Mouse (Mus musculus) lung, postnatal 0 days (tissue): ENCODE results near the gene Lce1l. TPM values are rescaled to one million over a fixed set of nuclear protein-coding genes. Genes with fewer than 3 reads are reported as not detected.

ENCODE experiments used
- ATAC-seq: fragments of 200-750 bp; cut with Nextera tagmentation; 2 replicates; pipeline ENCODE4 v1.8.0; 2017; ENCODE audit warnings: moderate library complexity
- DNase-seq: peaks from one replicate; pipeline ENCODE4 v3.0.0-alpha.2; 2016; ENCODE audit warnings: low spot score
- H3K27ac ChIP-seq: fragments of 300-500 bp; sonication (generic); 2 replicates; pipeline ENCODE4 v1.5.1; 2014; ENCODE audit warnings: antibody characterized with exemption, mild to moderate bottlenecking, low read length, mixed read lengths
- H3K27me3 ChIP-seq: fragments of 300-500 bp; sonication (generic); replicated peaks from 2 replicates; pipeline ENCODE4 v1.6.1; 2014; ENCODE audit warnings: low read length, mixed read lengths; ENCODE audit not compliant: insufficient read depth
- H3K36me3 ChIP-seq: fragments of 300-500 bp; sonication (generic); 2 replicates; pipeline ENCODE4 v1.6.1; 2014; ENCODE audit warnings: low read length, mixed read lengths; ENCODE audit not compliant: insufficient read depth
- H3K4me1 ChIP-seq: fragments of 300-500 bp; sonication (generic); 2 replicates; pipeline ENCODE4 v1.6.1; 2014; ENCODE audit warnings: antibody characterized with exemption, low read depth, low read length, mixed read lengths; ENCODE audit not compliant: insufficient read depth
- H3K4me2 ChIP-seq: fragments of 300-500 bp; sonication (generic); replicated peaks from 2 replicates; pipeline ENCODE4 v1.6.1; 2014; ENCODE audit warnings: low read depth, mild to moderate bottlenecking, low read length, moderate library complexity, mixed read lengths
- H3K4me3 ChIP-seq: fragments of 300-500 bp; sonication (generic); 2 replicates; pipeline ENCODE4 v1.5.1; 2014; ENCODE audit warnings: low read depth, low read length
- H3K9ac ChIP-seq: fragments of 300-500 bp; sonication (generic); replicated peaks from 2 replicates; pipeline ENCODE4 v1.6.1; 2014; ENCODE audit warnings: low read depth, mild to moderate bottlenecking
- H3K9me3 ChIP-seq: fragments of 300-500 bp; sonication (generic); 2 replicates; pipeline ENCODE4 v1.6.1; 2016; ENCODE audit warnings: low read length, mixed read lengths
- CTCF ChIP-seq: IDR thresholded peaks from 2 replicates; pipeline ENCODE4 v1.5.1; 2016; ENCODE audit warnings: antibody characterized with exemption, mild to moderate bottlenecking
- EP300 ChIP-seq: IDR thresholded peaks from 2 replicates; pipeline ENCODE4 v1.6.1; 2016; ENCODE audit warnings: antibody characterized with exemption, mild to moderate bottlenecking, control low read depth
- WGBS: fragments of 180-500 bp; shearing (Covaris S2); extraction: QIAGEN DNeasy Blood & Tissue Kit; methylation state at CpG from one replicate; pipeline ENCODE4 v1.1.7; 2014; 5-methylcytosine and 5-hydroxymethylcytosine counted together
- polyA plus RNA-seq: library from polyadenylated mRNA; unstranded; fragments of >200 nt; fragmentation: Nextera tagmentation; extraction: Ambion mirVana; gene quantifications from 2 replicates; pipeline ENCODE4 v1.2.1, GENCODE M21; 2015

The Lce1l gene
- polyA plus RNA-seq, 1 experiment from 2014 or later: not detected

DNA sequence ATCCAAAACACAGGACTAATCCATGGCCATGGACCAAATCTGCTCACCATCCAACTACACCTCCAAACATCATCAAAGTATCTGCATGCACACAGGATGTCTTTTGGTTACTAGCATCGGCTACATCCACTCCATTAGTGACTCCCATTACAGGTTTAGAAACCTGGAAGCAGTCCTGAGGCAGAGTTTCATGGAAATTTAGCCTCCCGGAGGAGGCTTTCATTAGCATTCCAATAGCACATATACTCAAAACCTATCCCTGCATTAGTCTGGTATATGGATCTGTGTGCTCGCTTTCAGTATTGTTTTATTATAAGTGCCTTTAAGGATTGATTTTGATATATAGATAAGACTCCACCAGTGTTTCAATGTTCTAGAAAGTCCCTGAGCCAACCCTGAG, 35.5 kb downstream of the Lce1l start:
- H3K4me2 ChIP-seq: no peak overlapping the region
- no peaks in the 10 kb centered on the region for H3K9me3 ChIP-seq
- ATAC-seq (no peak), DNase-seq (no peak)
- no peak overlapping the region for H3K4me3 ChIP-seq
- H3K27me3 ChIP-seq: no peaks in the 10 kb centered on the region
- WGBS: 84% methylated on average over 3 of the region's 3 CpGs
- H3K27ac ChIP-seq: no peak overlapping the region
- TF ChIP-seq CTCF: no peak
- no peak for TF ChIP-seq EP300
- no peak overlapping the region for H3K9ac ChIP-seq
- no peaks in the 10 kb centered on the region for H3K4me1 ChIP-seq
- H3K36me3 ChIP-seq: no peaks in the 10 kb centered on the region

GRCm38 (mm10) chr3:92807791-92808190, 43.3 kb downstream of the Lce1l start, which contains the start of gene Lce1k:
TSS of gene Lce1k (minus strand) at chr3:92807891.
- Histone ChIP-seq H3K4me3 (no peak within 1 kb of the TSS), H3K4me2 (no peak within 1 kb of the TSS), H3K36me3 (no peaks in the 10 kb centered on the region), H3K9ac (no peak within 1 kb of the TSS), H3K27me3 (no peaks in the 10 kb centered on the region), H3K4me1 (no peaks in the 10 kb centered on the region), H3K27ac (no peak within 1 kb of the TSS), H3K9me3 (no peaks in the 10 kb centered on the region)
- TF ChIP-seq EP300 (no peak), CTCF (no peak)
- ATAC-seq (no peak), DNase-seq (no peak)

Other genes starting within 250 kb of the Lce1l start
- gene 2210017I01Rik, start 243.8 kb downstream of the Lce1l start, polyA plus RNA-seq: not detected in 2 replicates
- gene Lce6a, start 229.6 kb downstream of the Lce1l start, polyA plus RNA-seq: not detected in 2 replicates
- 0.27 TPM in 1 of 2 replicates, not detected in the other for gene Lce1a1, start 203.0 kb downstream of the Lce1l start, polyA plus RNA-seq
- gene Lce1b, start 194.4 kb downstream of the Lce1l start, polyA plus RNA-seq: not detected in 2 replicates
- gene Lce1a2, start 181.0 kb downstream of the Lce1l start, polyA plus RNA-seq: not detected in 2 replicates
- not detected in 2 replicates for gene Lce1c, start 172.0 kb downstream of the Lce1l start, polyA plus RNA-seq
- not detected in 2 replicates for gene Lce1d, start 164.1 kb downstream of the Lce1l start, polyA plus RNA-seq
- not detected in 2 replicates for gene Lce1e, start 142.2 kb downstream of the Lce1l start, polyA plus RNA-seq
- gene Lce1f, start 130.9 kb downstream of the Lce1l start, polyA plus RNA-seq: not detected in 2 replicates
- gene Gm38119, start 112.2 kb downstream of the Lce1l start, polyA plus RNA-seq: not detected in 2 replicates
- not detected in 2 replicates for gene Lce1g, start 98.9 kb downstream of the Lce1l start, polyA plus RNA-seq
- not detected in 2 replicates for gene Lce1h, start 86.2 kb downstream of the Lce1l start, polyA plus RNA-seq
- gene Lce1i, start 72.4 kb downstream of the Lce1l start, polyA plus RNA-seq: not detected in 2 replicates
- not detected in 2 replicates for gene Lce1j, start 60.8 kb downstream of the Lce1l start, polyA plus RNA-seq
- gene Lce1k, start 43.4 kb downstream of the Lce1l start, polyA plus RNA-seq: not detected in 2 replicates
- gene Kprp, start 24.0 kb downstream of the Lce1l start, polyA plus RNA-seq: not detected in 2 replicates
- gene 2310050C09Rik, start 18.9 kb upstream of the Lce1l start, polyA plus RNA-seq: not detected in 2 replicates
- gene Lce3a, start 74.9 kb upstream of the Lce1l start, polyA plus RNA-seq: not detected in 2 replicates
- not detected in 2 replicates for gene Lce3b, start 81.7 kb upstream of the Lce1l start, polyA plus RNA-seq
- not detected in 2 replicates for gene Lce3c, start 93.2 kb upstream of the Lce1l start, polyA plus RNA-seq
- not detected in 2 replicates for gene Lce3d, start 106.1 kb upstream of the Lce1l start, polyA plus RNA-seq
- not detected in 2 replicates for gene Lce3e, start 115.8 kb upstream of the Lce1l start, polyA plus RNA-seq
- not detected in 2 replicates for gene Lce3f, start 140.9 kb upstream of the Lce1l start, polyA plus RNA-seq
- not detected in 2 replicates for gene Crct1, start 164.4 kb upstream of the Lce1l start, polyA plus RNA-seq
- not detected in 2 replicates for gene Lce1m, start 167.8 kb upstream of the Lce1l start, polyA plus RNA-seq
- not detected in 2 replicates for gene Gm4858, start 217.5 kb upstream of the Lce1l start, polyA plus RNA-seq